Mouse (Mus musculus) liver, postnatal 0 days (tissue): ENCODE results near the gene Tmem69. TPM values are rescaled to one million over a fixed set of nuclear protein-coding genes. Genes with fewer than 3 reads are reported as not detected.

Source experiments
- ATAC-seq: fragments of 200-750 bp; cut with Nextera tagmentation; 2 replicates; pipeline ENCODE4 v1.8.0; 2017; ENCODE audit warnings: mild to moderate bottlenecking, moderate library complexity
- DNase-seq: peaks from one replicate; pipeline ENCODE4 v3.0.0-alpha.2; 2016
- H3K27ac ChIP-seq: fragments of 300-500 bp; sonication (generic); 2 replicates; pipeline ENCODE4 v1.5.1; 2014; ENCODE audit warnings: antibody characterized with exemption, moderate library complexity, mild to moderate bottlenecking, low read depth
- H3K27me3 ChIP-seq: fragments of 300-500 bp; sonication (generic); 2 replicates; pipeline ENCODE4 v1.6.1; 2014; ENCODE audit warnings: low read length, control low read depth, mixed read lengths; ENCODE audit not compliant: insufficient read depth
- H3K36me3 ChIP-seq: fragments of 300-500 bp; sonication (generic); replicated peaks from 2 replicates; pipeline ENCODE4 v1.6.1; 2014; ENCODE audit warnings: mild to moderate bottlenecking, control low read depth, low read length, moderate library complexity, mixed read lengths; ENCODE audit not compliant: insufficient read depth
- H3K4me1 ChIP-seq: fragments of 300-500 bp; sonication (generic); 2 replicates; pipeline ENCODE4 v1.6.1; 2014; ENCODE audit warnings: antibody characterized with exemption, mild to moderate bottlenecking, control low read depth; ENCODE audit not compliant: insufficient read depth
- H3K4me2 ChIP-seq: fragments of 300-500 bp; sonication (generic); 2 replicates; pipeline ENCODE4 v1.6.1; 2014; ENCODE audit warnings: low read depth, mild to moderate bottlenecking, low read length, moderate library complexity, mixed read lengths
- H3K4me3 ChIP-seq: fragments of 300-500 bp; sonication (generic); 2 replicates; pipeline ENCODE4 v1.5.1; 2014; ENCODE audit warnings: low read depth, low read length
- H3K9ac ChIP-seq: fragments of 300-500 bp; sonication (generic); replicated peaks from 2 replicates; pipeline ENCODE4 v1.6.1; 2014; ENCODE audit warnings: mild to moderate bottlenecking, moderate library complexity
- H3K9me3 ChIP-seq: fragments of 300-500 bp; sonication (generic); 2 replicates; pipeline ENCODE4 v1.6.1; 2016; ENCODE audit warnings: mild to moderate bottlenecking, control low read depth, low read length, mixed read lengths
- CTCF ChIP-seq: sonication (generic); IDR thresholded peaks from 2 replicates; pipeline ENCODE4 v1.5.1; 2016; ENCODE audit warnings: antibody characterized with exemption, low read depth
- EP300 ChIP-seq: IDR thresholded peaks from 2 replicates; pipeline ENCODE4 v1.6.1; 2016; ENCODE audit warnings: antibody characterized with exemption, low read depth, mild to moderate bottlenecking
- WGBS: fragments of 180-500 bp; shearing (Covaris S2); extraction: QIAGEN DNeasy Blood & Tissue Kit; methylation state at CpG from one replicate; pipeline ENCODE4 v1.1.7; 2014; ENCODE audit not compliant: insufficient replicate concordance; 5-methylcytosine and 5-hydroxymethylcytosine counted together
- polyA plus RNA-seq: library from polyadenylated mRNA; unstranded; fragments of >200 nt; fragmentation: Nextera tagmentation; extraction: Ambion mirVana; gene quantifications from 2 replicates; pipeline ENCODE4 v1.2.1, GENCODE M21; 2015

Tmem69 gene
- polyA plus RNA-seq, 1 experiment from 2014 or later: 16.5 TPM

DNA sequence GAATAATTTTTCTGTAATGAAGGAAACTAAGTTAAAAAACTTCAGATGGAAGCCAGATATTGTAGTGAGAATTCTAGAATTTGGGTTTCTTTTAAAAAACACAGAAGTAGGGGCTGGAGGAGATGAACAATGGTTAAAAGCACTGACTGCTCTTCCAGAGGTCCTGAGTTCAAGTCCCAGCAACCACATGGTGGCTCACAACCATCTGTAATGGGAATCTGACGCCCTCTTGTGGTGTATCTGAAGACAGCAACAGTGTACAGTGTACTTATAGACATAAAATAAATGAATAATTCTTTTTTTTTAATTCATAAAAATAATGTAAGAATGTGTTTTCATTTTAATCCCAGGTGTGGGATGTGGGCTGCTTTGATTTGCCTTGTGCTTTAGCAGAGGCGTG is 24.6 kb downstream of the Tmem69 start:
- Histone ChIP-seq H3K4me2 (no peak overlapping the region), H3K9ac (no peak overlapping the region), H3K27me3 (no peaks in the 10 kb centered on the region), H3K9me3 (no peaks in the 10 kb centered on the region), H3K4me3 (no peak overlapping the region), H3K27ac (no peak overlapping the region), H3K36me3 (peaks cover 9% of the 10 kb centered on the region), H3K4me1 (no peaks in the 10 kb centered on the region)
- no peak for TF ChIP-seq EP300
- TF ChIP-seq CTCF: peak; percentile 35
- no peak for DNase-seq
- ATAC-seq: no peak
- 73% methylated on average over 2 of the region's 2 CpGs for WGBS

DNA sequence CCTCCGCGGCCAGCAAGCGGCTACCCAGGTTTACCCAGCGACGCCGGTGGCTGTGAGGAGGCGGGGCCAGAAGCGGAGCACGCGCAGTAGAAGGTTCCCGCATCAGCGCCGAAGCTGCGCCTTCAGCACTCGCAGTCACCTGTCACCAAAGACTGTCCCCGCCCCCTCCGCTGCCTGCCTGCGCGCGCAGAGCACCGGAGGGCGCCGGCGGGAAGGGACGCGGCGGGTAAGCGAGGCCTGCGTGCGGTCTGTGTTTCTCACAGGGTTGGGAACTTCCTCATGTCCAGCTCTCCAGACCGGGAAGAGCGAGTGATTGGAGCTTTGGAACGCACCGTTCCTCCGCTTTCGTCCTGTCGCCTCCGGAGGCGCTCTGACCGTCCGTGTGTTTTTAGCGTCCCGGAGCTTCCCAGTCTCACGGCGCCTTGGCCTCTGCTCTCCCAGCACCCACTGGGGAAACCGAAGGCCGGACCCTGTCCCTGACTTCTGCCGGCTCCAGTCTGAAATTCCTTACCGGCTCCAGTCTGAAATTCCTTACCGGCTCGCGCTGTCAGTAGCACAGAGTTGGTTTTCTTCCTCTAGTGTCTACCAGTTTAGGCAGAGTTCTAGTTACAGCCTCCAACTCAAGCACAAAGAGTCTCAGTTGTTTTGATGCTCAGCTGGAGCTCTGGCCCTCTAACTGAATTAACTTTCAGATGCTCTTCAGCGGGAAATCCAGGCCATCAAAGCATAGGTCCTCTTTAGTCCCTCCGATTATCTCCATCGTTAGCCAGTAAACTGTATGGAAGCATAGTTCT is 48.1 kb downstream of the Tmem69 start, which contains the start of gene Ipp:
Ipp (plus strand) TSS at position 125 of the 794 bp plus-strand sequence.
- ATAC-seq: peak; percentile 99
- H3K9ac ChIP-seq: peak within 1 kb of the TSS; percentile 72
- H3K4me2 ChIP-seq: peak within 1 kb of the TSS; percentile 81
- peaks cover 20% of the 10 kb centered on the region for H3K4me1 ChIP-seq
- peak within 1 kb of the TSS; percentile 77 for H3K27ac ChIP-seq
- DNase-seq: peak; percentile 98
- H3K9me3 ChIP-seq: no peaks in the 10 kb centered on the region
- no peak for TF ChIP-seq EP300
- TF ChIP-seq CTCF: peak; percentile 36
- 0 out of 2 replicates have a peak, but pooled peaks cover 3% of the 10 kb centered on the region for H3K36me3 ChIP-seq
- peak within 1 kb of the TSS; percentile 67 for H3K4me3 ChIP-seq
- under 1% methylated on average over 55 of the region's 55 CpGs for WGBS
- no peaks in the 10 kb centered on the region for H3K27me3 ChIP-seq

GRCm38 (mm10) chr4:116506886-116507424 is 48.8 kb downstream of the Tmem69 start:
- Histone ChIP-seq H3K9ac (peak overlapping the region; percentile 72), H3K36me3 (0 out of 2 replicates have a peak, but pooled peaks cover 3% of the 10 kb centered on the region), H3K4me3 (peak overlapping the region; percentile 67), H3K9me3 (no peaks in the 10 kb centered on the region), H3K4me1 (peaks cover 20% of the 10 kb centered on the region), H3K4me2 (peak overlapping the region; percentile 81), H3K27ac (peak overlapping the region; percentile 48; the same call in 1 of the 2 replicates), H3K27me3 (no peaks in the 10 kb centered on the region)
- WGBS: 26% methylated on average over 11 of the region's 11 CpGs
- no peak for ATAC-seq
- TF ChIP-seq EP300 (no peak), CTCF (no peak)
- DNase-seq: no peak

Other genes starting within 250 kb of the Tmem69 start
- 2.4 and 2.8 TPM in 2 replicates for gene Mast2, start 91.8 kb downstream of the Tmem69 start, polyA plus RNA-seq
- gene Ipp, start 48.4 kb downstream of the Tmem69 start, polyA plus RNA-seq: 8.1 and 9.1 TPM in 2 replicates
- gene Gpbp1l1, start 1.7 kb upstream of the Tmem69 start, polyA plus RNA-seq: 14.0 and 16.2 TPM in 2 replicates
- gene Ccdc17, start 40.7 kb upstream of the Tmem69 start, polyA plus RNA-seq: 2.9 TPM in 2 replicates
- gene Nasp, start 72.0 kb upstream of the Tmem69 start, polyA plus RNA-seq: 30.0 and 30.6 TPM in 2 replicates
- gene Akr1a1, start 95.7 kb upstream of the Tmem69 start, polyA plus RNA-seq: 320 and 321 TPM in 2 replicates
- gene Prdx1, start 129.6 kb upstream of the Tmem69 start, polyA plus RNA-seq: 2,167 and 2,192 TPM in 2 replicates
- 10.8 and 10.9 TPM in 2 replicates for gene Mmachc, start 152.5 kb upstream of the Tmem69 start, polyA plus RNA-seq
- 6.1 and 8.4 TPM in 2 replicates for gene Ccdc163, start 152.6 kb upstream of the Tmem69 start, polyA plus RNA-seq
- gene Tesk2, start 165.0 kb upstream of the Tmem69 start, polyA plus RNA-seq: 5.8 and 6.2 TPM in 2 replicates